Mouse (Mus musculus) midbrain, postnatal 0 days (tissue): ENCODE data around the gene Actl6b. TPM values are rescaled to one million over a fixed set of nuclear protein-coding genes. Genes with fewer than 3 reads are reported as not detected.

Experiments
- ATAC-seq: fragments of 200-750 bp; cut with Nextera tagmentation; 2 replicates; pipeline ENCODE4 v1.8.0; 2017; ENCODE audit warnings: moderate number of reproducible peaks, mild to moderate bottlenecking, moderate TSS enrichment, moderate library complexity; ENCODE audit not compliant: low FRiP score
- DNase-seq: peaks from one replicate; pipeline ENCODE4 v3.0.0-alpha.2; 2015; ENCODE audit warnings: low spot score
- H3K27ac ChIP-seq: fragments of 300-500 bp; sonication (generic); 2 replicates; pipeline ENCODE4 v1.5.1; 2014; ENCODE audit warnings: low read depth, mild to moderate bottlenecking, low read length, mixed read lengths
- H3K27me3 ChIP-seq: fragments of 300-500 bp; sonication (generic); 2 replicates; pipeline ENCODE4 v1.6.1; 2014; ENCODE audit warnings: low read length, control low read depth, mixed read lengths; ENCODE audit not compliant: insufficient read depth
- H3K36me3 ChIP-seq: fragments of 300-500 bp; sonication (generic); 2 replicates; pipeline ENCODE4 v1.6.1; 2014; ENCODE audit warnings: low read length, control low read depth, mixed read lengths; ENCODE audit not compliant: insufficient read depth
- H3K4me1 ChIP-seq: fragments of 300-500 bp; sonication (generic); 2 replicates; pipeline ENCODE4 v1.6.1; 2014; ENCODE audit warnings: mild to moderate bottlenecking, control low read depth, antibody characterized with exemption, low read length, mixed read lengths; ENCODE audit not compliant: insufficient read depth
- H3K4me2 ChIP-seq: fragments of 300-500 bp; sonication (generic); 2 replicates; pipeline ENCODE4 v1.6.1; 2014; ENCODE audit warnings: low read depth, mild to moderate bottlenecking, low read length, mixed read lengths; ENCODE audit not compliant: poor library complexity, severe bottlenecking
- H3K4me3 ChIP-seq: fragments of 300-500 bp; sonication (generic); 2 replicates; pipeline ENCODE4 v1.5.1; 2014; ENCODE audit warnings: low read depth, mild to moderate bottlenecking, low read length, moderate library complexity
- H3K9ac ChIP-seq: fragments of 300-500 bp; sonication (generic); replicated peaks from 2 replicates; pipeline ENCODE4 v1.6.1; 2014; ENCODE audit warnings: mild to moderate bottlenecking, low read length, moderate library complexity, mixed read lengths; ENCODE audit not compliant: poor library complexity, severe bottlenecking
- H3K9me3 ChIP-seq: fragments of 300-500 bp; sonication (generic); 2 replicates; pipeline ENCODE4 v1.6.1; 2016; ENCODE audit warnings: low read length, control low read depth
- CTCF ChIP-seq: IDR thresholded peaks from 2 replicates; pipeline ENCODE4 v1.5.1; 2016; ENCODE audit warnings: antibody characterized with exemption, mild to moderate bottlenecking
- WGBS: fragments of 180-500 bp; shearing (Covaris S2); extraction: QIAGEN DNeasy Blood & Tissue Kit; methylation state at CpG from one replicate; pipeline ENCODE4 v1.1.7; 2014; 5-methylcytosine and 5-hydroxymethylcytosine counted together
- polyA plus RNA-seq: library from polyadenylated mRNA; unstranded; fragments of >200 nt; fragmentation: Nextera tagmentation; extraction: Ambion mirVana; gene quantifications from 2 replicates; pipeline ENCODE4 v1.2.1, GENCODE M21; 2015
- total RNA-seq: library from RNA; depleted of rRNA; stranded (reverse); fragments of >200 nt; gene quantifications from 2 replicates; pipeline ENCODE4 v1.2.3, GENCODE M21; 2014

Actl6b gene
- total and polyA plus RNA-seq, 2 experiments from 2014 or later: 248 to 264 TPM

DNA sequence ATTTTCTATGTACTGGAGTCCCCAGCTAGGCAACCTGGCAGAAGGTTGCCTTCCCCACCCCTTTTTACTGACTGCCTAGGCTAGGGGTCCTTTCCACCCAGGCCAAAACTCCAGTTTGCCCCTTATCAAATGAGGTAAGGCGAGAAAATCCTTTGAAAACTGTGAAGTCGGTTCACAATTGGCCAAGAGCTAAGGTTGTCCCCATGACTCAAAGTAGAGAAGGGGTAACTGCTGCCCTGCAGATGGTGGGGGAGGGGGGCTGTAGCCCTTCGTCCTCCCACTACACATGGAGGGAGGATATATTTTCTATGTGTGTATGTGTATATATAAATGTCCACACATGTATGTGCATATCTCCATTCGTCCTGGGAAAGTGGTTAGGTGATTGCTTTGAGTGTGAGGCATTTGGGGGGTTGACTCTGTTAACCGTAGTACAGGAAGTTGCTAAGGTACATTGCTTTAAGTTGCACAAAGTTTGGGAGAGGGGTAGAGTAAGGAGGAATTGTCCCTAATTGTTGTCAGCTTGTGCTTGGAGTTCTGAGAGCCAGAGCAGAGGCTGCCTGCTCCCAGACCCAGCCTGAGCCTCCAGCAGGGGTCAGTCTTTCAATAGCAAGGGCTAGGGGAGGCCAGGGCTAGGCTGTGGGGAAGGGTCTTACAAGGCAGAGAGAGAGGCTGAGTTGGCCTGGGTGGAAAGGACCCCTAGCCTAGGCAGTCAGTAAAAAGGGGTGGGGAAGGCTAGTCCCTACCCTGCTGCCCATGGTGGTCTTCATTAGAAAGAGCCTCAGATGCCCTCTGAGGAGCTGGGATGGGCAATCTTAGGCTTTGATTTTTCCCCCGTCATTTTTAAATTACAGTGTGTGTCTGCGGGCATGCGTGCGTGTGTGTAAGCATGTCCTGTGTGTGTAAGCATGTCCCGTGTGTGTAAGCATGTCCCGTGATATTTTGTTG lies 40.2 kb upstream of the Actl6b start:
- H3K9me3 ChIP-seq: no peaks in the 10 kb centered on the region
- WGBS: 82% methylated on average over 11 of the region's 11 CpGs
- H3K36me3 ChIP-seq: peaks cover 8% of the 10 kb centered on the region; the same call in 1 of the 2 replicates
- DNase-seq (peak; percentile 57), ATAC-seq (0 out of 2 replicates have a peak, but pooled peaks have one; percentile 32)
- H3K9ac ChIP-seq: no peak overlapping the region; the same call in 1 of the 2 replicates
- TF ChIP-seq CTCF: peak; percentile 78
- H3K27me3 ChIP-seq: no peaks in the 10 kb centered on the region
- H3K4me2 ChIP-seq: peak overlapping the region; percentile 92; the same call in 1 of the 2 replicates
- peaks cover 13% of the 10 kb centered on the region; the same call in 1 of the 2 replicates for H3K4me1 ChIP-seq
- H3K4me3 ChIP-seq: peak overlapping the region; percentile 2; the same call in 1 of the 2 replicates
- no peak overlapping the region for H3K27ac ChIP-seq

DNA sequence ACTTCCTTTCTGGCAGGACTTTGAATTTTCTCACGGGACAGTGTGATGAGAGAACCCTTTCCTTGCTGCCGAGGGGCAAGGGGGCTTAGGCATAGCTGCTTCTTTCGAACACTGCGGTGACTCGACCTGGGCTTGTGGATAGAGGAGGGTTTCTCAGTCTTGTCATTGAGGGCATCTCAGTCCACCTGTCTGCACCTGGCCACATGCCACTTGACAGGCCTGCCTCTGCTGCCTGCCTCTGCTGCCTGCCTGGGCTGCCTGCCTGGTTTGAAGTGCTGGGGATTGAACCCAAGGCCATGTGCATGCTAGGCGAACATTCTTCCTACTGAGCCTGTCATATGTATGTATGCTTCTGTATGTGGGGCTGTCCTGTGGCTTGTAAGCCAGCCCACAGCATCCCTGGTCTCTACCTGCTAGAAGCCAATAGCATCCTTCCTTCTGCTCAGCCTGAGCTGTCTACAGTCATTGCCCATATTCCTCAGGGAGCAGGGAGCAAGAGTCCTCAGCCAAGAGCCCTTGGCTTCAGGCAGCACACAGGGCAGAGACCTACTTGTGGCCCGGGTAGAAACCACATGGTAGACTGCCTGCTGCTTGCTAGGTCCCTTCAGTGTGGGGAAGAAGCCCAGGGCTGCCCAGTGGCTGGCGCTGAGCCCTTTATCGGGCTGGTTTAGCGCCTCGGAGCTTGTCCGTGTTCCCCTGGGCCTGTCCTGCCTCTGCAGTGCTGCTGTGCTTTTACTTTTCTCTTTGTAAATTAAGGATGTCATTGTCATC lies 39.2 kb upstream of the Actl6b start:
- no peak for TF ChIP-seq CTCF
- no peak for ATAC-seq
- Histone ChIP-seq H3K9me3 (no peaks in the 10 kb centered on the region), H3K27me3 (no peaks in the 10 kb centered on the region), H3K4me2 (no peak overlapping the region), H3K9ac (no peak overlapping the region; the same call in 1 of the 2 replicates), H3K27ac (no peak overlapping the region), H3K36me3 (peaks cover 18% of the 10 kb centered on the region), H3K4me3 (no peak overlapping the region), H3K4me1 (peaks cover 13% of the 10 kb centered on the region; the same call in 1 of the 2 replicates)
- WGBS: 77% methylated on average over 12 of the region's 12 CpGs
- no peak for DNase-seq

DNA sequence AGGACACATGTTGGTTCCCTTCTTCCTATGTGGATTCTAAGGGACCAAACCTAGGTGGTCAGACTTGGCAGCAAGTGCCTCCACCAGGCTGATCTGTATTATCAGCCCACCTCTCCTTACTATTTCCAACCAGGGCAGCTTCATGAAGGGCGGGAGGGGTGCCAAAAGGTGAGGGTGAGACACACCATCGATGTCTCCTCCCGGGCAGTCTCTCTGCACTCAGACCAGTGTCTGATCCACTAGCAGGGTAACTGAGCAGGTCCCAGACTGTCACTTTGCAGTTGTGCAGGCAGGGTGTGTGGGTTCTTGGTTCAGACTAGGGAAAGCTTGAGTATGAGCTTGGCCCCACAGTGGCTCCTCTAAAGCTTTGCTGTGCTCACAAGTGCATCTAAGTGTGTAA lies 38.5 kb upstream of the Actl6b start:
- 96% methylated on average over 3 of the region's 3 CpGs for WGBS
- H3K9me3 ChIP-seq: no peaks in the 10 kb centered on the region
- no peak for DNase-seq
- H3K4me2 ChIP-seq: no peak overlapping the region
- no peak overlapping the region for H3K27ac ChIP-seq
- H3K4me3 ChIP-seq: no peak overlapping the region
- peaks cover 25% of the 10 kb centered on the region for H3K36me3 ChIP-seq
- peaks cover 13% of the 10 kb centered on the region; the same call in 1 of the 2 replicates for H3K4me1 ChIP-seq
- TF ChIP-seq CTCF: no peak
- H3K27me3 ChIP-seq: no peaks in the 10 kb centered on the region
- H3K9ac ChIP-seq: no peak overlapping the region
- no peak for ATAC-seq

DNA sequence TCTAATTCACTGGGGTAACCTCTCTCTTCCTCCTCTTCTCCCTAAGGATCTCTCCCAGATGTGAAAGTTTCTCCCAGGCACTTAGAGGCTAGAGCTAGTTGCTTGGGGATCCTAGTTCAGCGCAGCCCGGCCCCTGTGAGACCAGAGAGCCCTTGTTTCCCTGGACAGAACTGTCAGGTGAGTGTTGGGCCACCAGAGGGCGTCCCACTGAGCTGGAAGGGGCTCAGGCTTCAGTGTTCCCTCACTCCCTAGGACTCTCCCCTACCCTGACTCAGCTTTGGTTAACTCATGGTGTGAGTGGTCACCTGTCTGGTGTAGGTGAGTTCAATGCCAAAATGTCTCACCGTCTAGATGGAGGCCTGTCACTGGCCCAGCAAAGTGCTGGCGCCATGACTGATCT lies 34.9 kb upstream of the Actl6b start, which contains the start of gene Gigyf1:
Gene Gigyf1, plus strand, starts transcription at position 113 of the 400 bp plus-strand sequence.
- H3K36me3 ChIP-seq: peaks cover 61% of the 10 kb centered on the region
- H3K4me3 ChIP-seq: no peak within 1 kb of the TSS
- peak; percentile 65 for TF ChIP-seq CTCF
- no peak within 1 kb of the TSS for H3K9ac ChIP-seq
- H3K9me3 ChIP-seq: no peaks in the 10 kb centered on the region
- no peak within 1 kb of the TSS for H3K4me2 ChIP-seq
- H3K27ac ChIP-seq: no peak within 1 kb of the TSS
- H3K27me3 ChIP-seq: no peaks in the 10 kb centered on the region
- no peak for DNase-seq
- no peak for ATAC-seq
- 0 out of 2 replicates have a peak, but pooled peaks cover 2% of the 10 kb centered on the region for H3K4me1 ChIP-seq
- 69% methylated on average over 5 of the region's 5 CpGs for WGBS

DNA sequence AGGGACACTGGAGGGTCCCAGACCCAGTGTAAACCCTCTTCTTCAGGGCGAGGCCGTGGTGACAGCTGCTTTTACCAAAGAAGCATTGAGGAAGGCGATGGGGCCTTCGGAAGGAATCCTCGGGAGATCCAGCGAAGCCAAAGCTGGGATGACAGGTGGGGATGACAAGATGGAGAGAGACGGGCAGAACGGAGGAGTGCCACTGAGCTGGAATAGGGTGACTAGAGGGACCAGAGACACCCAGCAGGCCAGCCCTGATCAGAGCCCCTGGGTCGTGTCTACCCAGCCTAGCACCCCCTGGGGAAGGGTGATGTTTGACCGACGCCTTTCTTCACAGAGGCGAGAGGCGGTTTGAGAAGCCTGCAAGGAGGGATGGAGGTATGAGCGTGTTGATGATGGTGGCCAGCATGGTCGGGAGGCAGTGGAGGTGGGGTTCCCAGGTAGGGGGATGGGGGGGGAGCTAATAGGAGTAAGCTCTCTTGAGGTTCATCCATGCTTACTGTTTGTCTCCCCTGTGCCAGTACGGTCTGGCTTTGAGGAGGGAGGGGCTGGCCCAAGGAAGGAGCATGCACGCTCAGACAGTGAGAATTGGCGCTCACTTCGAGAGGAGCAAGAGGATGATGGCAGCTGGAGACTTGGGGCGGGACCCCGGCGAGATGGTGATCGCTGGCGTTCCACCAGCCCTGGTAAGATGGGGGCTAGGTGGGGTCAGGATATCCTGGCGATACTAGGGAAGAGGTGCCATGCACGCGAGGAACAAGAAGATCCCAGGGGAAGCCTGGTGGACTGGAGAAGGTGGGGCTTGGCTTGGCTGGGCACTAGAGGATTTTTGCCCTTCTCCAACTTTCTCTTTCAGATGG lies 33.4 kb upstream of the Actl6b start:
- no peak overlapping the region for H3K4me3 ChIP-seq
- no peak overlapping the region for H3K4me2 ChIP-seq
- no peak overlapping the region for H3K27ac ChIP-seq
- TF ChIP-seq CTCF: no peak
- WGBS: 90% methylated on average over 27 of the region's 27 CpGs
- H3K27me3 ChIP-seq: no peaks in the 10 kb centered on the region
- DNase-seq (no peak), ATAC-seq (no peak)
- H3K9ac ChIP-seq: no peak overlapping the region
- H3K4me1 ChIP-seq: no peaks in the 10 kb centered on the region
- peaks cover 72% of the 10 kb centered on the region for H3K36me3 ChIP-seq
- no peaks in the 10 kb centered on the region for H3K9me3 ChIP-seq
